15 mouse cellular contexts compared by ENCODE assay signal in the genomic region with DNA sequence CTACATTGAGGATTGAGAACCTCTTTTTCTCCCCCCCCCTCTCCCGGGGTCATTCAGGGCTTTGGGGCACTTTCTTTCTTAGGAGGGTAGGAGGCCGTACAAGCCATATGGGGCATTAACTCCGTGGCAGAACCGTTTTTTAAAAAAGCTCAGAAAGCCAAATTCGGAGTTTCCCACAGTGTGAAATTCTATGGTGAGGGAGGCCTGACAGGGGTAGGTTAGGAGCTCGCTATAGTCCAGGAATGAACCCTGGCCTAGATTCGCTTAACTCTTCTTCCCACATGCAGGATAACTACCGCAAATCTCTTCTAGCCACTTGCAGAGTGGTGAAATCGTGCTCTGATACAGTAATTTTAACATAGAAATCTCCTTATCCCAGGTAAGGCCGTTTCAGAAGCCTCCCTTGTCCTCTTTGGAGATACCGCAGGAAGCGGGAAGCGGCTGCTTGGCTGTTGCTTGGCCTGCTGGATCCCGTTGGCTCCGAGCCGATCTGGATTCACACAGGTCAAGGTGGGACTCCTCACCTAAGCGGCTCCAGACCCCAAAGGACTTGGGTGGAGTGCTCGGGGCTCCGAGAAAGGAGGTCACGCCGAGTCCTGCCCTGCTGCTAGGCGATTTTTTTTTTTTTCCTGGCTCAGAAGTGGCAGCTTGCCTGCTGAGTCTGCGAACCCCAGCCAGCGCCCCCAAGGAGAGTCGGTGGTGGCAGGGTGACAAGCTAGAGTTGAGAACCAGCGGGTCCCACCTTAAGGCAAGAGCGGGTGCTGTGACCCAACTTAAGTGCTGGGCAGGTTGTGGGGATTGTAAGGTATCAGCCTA. TPM values are rescaled to one million over a fixed set of nuclear protein-coding genes. Genes with fewer than 3 reads are reported as not detected.
A peak's percentile ranks its signal among the peaks of the same experiment; 100 is the strongest.
DNase-seq lines count a peak whose midpoint lies in the region; ATAC-seq lines count a peak whose summit lies in the region.
"Had no signal": no experiment of that assay in that cellular context is flagged by ENCODE, and none has a peak within 500 bp of the region (broad histone marks: within the 10 kb centered on the region; RNA-seq: fewer than 3 reads in every experiment).

No protein-coding gene starts in this region.

- no peak overlapping the region for H3K27ac ChIP-seq in heart, embryonic 13.5 days (replicated peaks)
- no peak overlapping the region for H3K27ac ChIP-seq in embryonic facial prominence, embryonic 15.5 days (replicated peaks)
- peak overlapping the region; percentile 80 for H3K27ac ChIP-seq in limb, embryonic 10.5 days
- H3K27ac ChIP-seq: gastrocnemius, adult 2 months; macrophage had no signal

- H3K36me3 ChIP-seq in heart, embryonic 13.5 days: no peaks in the 10 kb centered on the region
- no peaks in the 10 kb centered on the region for H3K36me3 ChIP-seq in embryonic facial prominence, embryonic 15.5 days
- peaks cover 6% of the 10 kb centered on the region; the same call in 1 of the 2 replicates for H3K36me3 ChIP-seq in limb, embryonic 10.5 days

- H3K4me3 ChIP-seq in heart, embryonic 13.5 days: peak overlapping the region; percentile 29; the same call in 1 of the 2 replicates
- no peak overlapping the region for H3K4me3 ChIP-seq in embryonic facial prominence, embryonic 15.5 days (replicated peaks)
- H3K4me3 ChIP-seq in limb, embryonic 10.5 days: peak overlapping the region; percentile 48

- intact Hi-C loops in heart, postnatal 14 days (cut with DNase I): no loop called here

- H3K4me1 ChIP-seq in heart, embryonic 13.5 days: peaks cover 14% of the 10 kb centered on the region
- H3K4me1 ChIP-seq in embryonic facial prominence, embryonic 15.5 days: peaks cover 27% of the 10 kb centered on the region
- peaks cover 100% of the 10 kb centered on the region for H3K4me1 ChIP-seq in limb, embryonic 10.5 days

- peak overlapping the region; percentile 53; the same call in 1 of the 2 replicates for H3K4me2 ChIP-seq in heart, embryonic 13.5 days
- peak overlapping the region; percentile 39; the same call in 1 of the 2 replicates for H3K4me2 ChIP-seq in embryonic facial prominence, embryonic 15.5 days (replicated peaks)

- H3K9me3 ChIP-seq in heart, embryonic 13.5 days: no peaks in the 10 kb centered on the region
- no peaks in the 10 kb centered on the region for H3K9me3 ChIP-seq in embryonic facial prominence, embryonic 15.5 days (replicated peaks)
- H3K9me3 ChIP-seq in limb, embryonic 10.5 days (replicated peaks): no peaks in the 10 kb centered on the region

- peaks cover 100% of the 10 kb centered on the region for H3K27me3 ChIP-seq in heart, embryonic 13.5 days (replicated peaks)
- H3K27me3 ChIP-seq in embryonic facial prominence, embryonic 15.5 days: peaks cover 96% of the 10 kb centered on the region
- H3K27me3 ChIP-seq in limb, embryonic 10.5 days (ENCODE audit: low read depth, poor library complexity, severe bottlenecking): peaks cover 92% of the 10 kb centered on the region

- H3K9ac ChIP-seq in heart, embryonic 13.5 days: no peak overlapping the region
- H3K9ac ChIP-seq in embryonic facial prominence, embryonic 15.5 days: no peak overlapping the region

- no peak for ATAC-seq in heart, embryonic 13.5 days (ENCODE audit: extremely low read depth, insufficient number of reproducible peaks, low FRiP score, low TSS enrichment)
- ATAC-seq in embryonic facial prominence, embryonic 15.5 days (ENCODE audit: insufficient number of reproducible peaks, low FRiP score, low TSS enrichment, low read depth): no peak
- no peak for ATAC-seq in inflammation-experienced regulatory T-cells, adult 6 months

- 3% methylated on average over 27 of the region's 27 CpGs for WGBS in heart, embryonic 13.5 days
- 10% methylated on average over 27 of the region's 27 CpGs for WGBS in embryonic facial prominence, embryonic 15.5 days
- 4% methylated on average over 27 of the region's 27 CpGs for WGBS in limb, embryonic 10.5 days

- DNase-seq in heart, postnatal 14 days: no peak
- DNase-seq in embryo, embryonic 10.5 days (ENCODE audit: low spot score): peak; percentile 63
- DNase-seq in limb, embryonic 10.5 days (ENCODE audit: low spot score): no peak
- no peak for DNase-seq in Muller cell, postnatal 12 days (ENCODE audit: inconsistent ontology term)
- DNase-seq in urinary bladder, adult 18-20 months (ENCODE audit: low spot score in 2 of 2): no peak
- DNase-seq: adrenal gland, postnatal 36 days; cerebellum, adult 18-20 months; gastrocnemius, adult 2 months; layer of hippocampus, adult 9-11 months had no signal

RNA-seq across cellular contexts. Expression of a gene that starts 8.7 kb away (rescaled TPM):
- polyA plus RNA-seq in heart, embryonic 13.5 days (2015; fragmentation: Nextera tagmentation; extraction: Ambion mirVana): 0.09 TPM in 1 of 2 replicates, not detected in the other
- under 1 TPM in 1 of 2 experiments, not detected in 1; 0.07 TPM for total RNA-seq in heart, postnatal 14 days (2021)
- polyA plus RNA-seq in embryonic facial prominence, embryonic 15.5 days (2015; fragmentation: Nextera tagmentation; extraction: Ambion mirVana): 0.09 and 0.40 TPM in 2 replicates
- 0.70 and 0.79 TPM in 2 replicates for polyA plus RNA-seq in limb, embryonic 10.5 days (2016; fragmentation: Nextera tagmentation; extraction: Ambion mirVana)
- not detected for polyA plus RNA-seq in inflammation-experienced regulatory T-cells, adult 6 months (2017; shearing (Covaris generic))
- total RNA-seq: liver, adult 2 months had no signal
- polyA plus RNA-seq: heart, embryonic 16.5 days; liver, adult 2 months; macrophage had no signal

RNA-seq across cellular contexts. Expression of a gene that starts 23.5 kb away (rescaled TPM):
- polyA plus RNA-seq in heart, embryonic 13.5 days (2015; fragmentation: Nextera tagmentation; extraction: Ambion mirVana): not detected in 2 replicates
- total RNA-seq in heart, postnatal 14 days (2021): under 1 TPM; 0.36 to 0.51 TPM
- polyA plus RNA-seq in embryonic facial prominence, embryonic 15.5 days (2015; fragmentation: Nextera tagmentation; extraction: Ambion mirVana): 0.35 and 0.62 TPM in 2 replicates
- polyA plus RNA-seq in limb, embryonic 10.5 days (2016; fragmentation: Nextera tagmentation; extraction: Ambion mirVana): 1.2 and 2.3 TPM in 2 replicates
- not detected for polyA plus RNA-seq in inflammation-experienced regulatory T-cells, adult 6 months (2017; shearing (Covaris generic))
- polyA plus RNA-seq: macrophage had no signal

RNA-seq across cellular contexts. Expression of a gene that starts 23.5 kb away (rescaled TPM):
- polyA plus RNA-seq in heart, embryonic 13.5 days (2015; fragmentation: Nextera tagmentation; extraction: Ambion mirVana): 0.74 and 0.89 TPM in 2 replicates
- total RNA-seq in heart, postnatal 14 days (2021): not detected
- 1.9 and 2.6 TPM in 2 replicates for polyA plus RNA-seq in embryonic facial prominence, embryonic 15.5 days (2015; fragmentation: Nextera tagmentation; extraction: Ambion mirVana)
- polyA plus RNA-seq in limb, embryonic 10.5 days (2016; fragmentation: Nextera tagmentation; extraction: Ambion mirVana): 1.4 and 3.0 TPM in 2 replicates
- polyA plus RNA-seq in inflammation-experienced regulatory T-cells, adult 6 months (2017; shearing (Covaris generic)): not detected
- total RNA-seq: gastrocnemius, adult 2 months; liver, adult 2 months had no signal
- polyA plus RNA-seq: liver, adult 2 months; macrophage had no signal

RNA-seq across cellular contexts. Expression of a gene that starts 27.6 kb away (rescaled TPM):
- polyA plus RNA-seq in heart, embryonic 13.5 days (2015; fragmentation: Nextera tagmentation; extraction: Ambion mirVana): not detected in 2 replicates
- total RNA-seq in heart, postnatal 14 days (2021): not detected
- 1.6 and 2.5 TPM in 2 replicates for polyA plus RNA-seq in embryonic facial prominence, embryonic 15.5 days (2015; fragmentation: Nextera tagmentation; extraction: Ambion mirVana)
- polyA plus RNA-seq in limb, embryonic 10.5 days (2016; fragmentation: Nextera tagmentation; extraction: Ambion mirVana): 0.68 and 1.2 TPM in 2 replicates
- polyA plus RNA-seq in inflammation-experienced regulatory T-cells, adult 6 months (2017; shearing (Covaris generic)): not detected
- total RNA-seq: adrenal gland, postnatal 36 days; gastrocnemius, adult 2 months; liver, adult 2 months had no signal
- polyA plus RNA-seq: heart, embryonic 16.5 days; liver, adult 2 months; macrophage had no signal

RNA-seq across cellular contexts. Expression of a gene that starts 30.8 kb away (rescaled TPM):
- 0.07 and 0.23 TPM in 2 replicates for polyA plus RNA-seq in heart, embryonic 13.5 days (2015; fragmentation: Nextera tagmentation; extraction: Ambion mirVana)
- 1 to 10 TPM; 1.5 to 1.6 TPM for total RNA-seq in heart, postnatal 14 days (2021)
- polyA plus RNA-seq in embryonic facial prominence, embryonic 15.5 days (2015; fragmentation: Nextera tagmentation; extraction: Ambion mirVana): 6.4 and 8.0 TPM in 2 replicates
- polyA plus RNA-seq in limb, embryonic 10.5 days (2016; fragmentation: Nextera tagmentation; extraction: Ambion mirVana): 11.6 and 17.4 TPM in 2 replicates
- not detected for polyA plus RNA-seq in inflammation-experienced regulatory T-cells, adult 6 months (2017; shearing (Covaris generic))
- total RNA-seq: liver, adult 2 months had no signal
- polyA plus RNA-seq: macrophage had no signal
